21 mouse cellular contexts compared by ENCODE assay signal in genomic region chr11:86764501-86764900, GRCm38 (mm10). TPM values are rescaled to one million over a fixed set of nuclear protein-coding genes. Genes with fewer than 3 reads are reported as not detected.
DNase-seq lines count a peak whose midpoint lies in the region; ATAC-seq and TF ChIP-seq lines count a peak whose summit lies in the region.
"Had no signal": no experiment of that assay in that cellular context is flagged by ENCODE, and none has a peak within 500 bp of the region (broad histone marks: within the 10 kb centered on the region; RNA-seq: fewer than 3 reads in every experiment).

No protein-coding gene starts in this region.

- H3K27ac ChIP-seq in intestine, embryonic 15.5 days = no peak overlapping the region
- 0 out of 2 replicates have a peak overlapping the region, but pooled peaks have one; percentile 5 for H3K27ac ChIP-seq in intestine, embryonic 16.5 days (ENCODE audit: low read length)
- H3K27ac ChIP-seq in intestine, postnatal 0 days (ENCODE audit: low read depth, low read length) = 0 out of 2 replicates have a peak overlapping the region, but pooled peaks have one; percentile 5

- peak; percentile 59 for ATAC-seq in intestine, embryonic 15.5 days
- 0 out of 2 replicates have a peak, but pooled peaks have one; percentile 31 for ATAC-seq in intestine, embryonic 16.5 days
- peak; percentile 60 for ATAC-seq in intestine, postnatal 0 days
- ATAC-seq: activated CD4-positive, CD25-positive, alpha-beta regulatory T cell, adult 4 months; CD4-positive, CD25-positive, alpha-beta regulatory T cell, adult 4 months; Patski had no signal

- TF ChIP-seq CTCF in intestine, postnatal 0 days (IDR thresholded peaks at IDR 0.05; ENCODE audit: low read depth) = no peak

- no peak for DNase-seq in right cerebral cortex, postnatal 36 days (ENCODE audit: low spot score in 2 of 2)
- no peak for DNase-seq in spleen, postnatal 36 days (ENCODE audit: low spot score in 2 of 2)
- no peak for DNase-seq in gastrocnemius, adult 8-10 months (ENCODE audit: low spot score in 2 of 2)
- DNase-seq: adrenal gland, adult 2 months; adrenal gland, adult 8-10 months; adrenal gland, postnatal 10 days; adrenal gland, postnatal 14 days; adrenal gland, postnatal 25 days; adrenal gland, postnatal 36 days; B cell, adult 2 months; cerebellum, adult 11 months; cerebellum, adult 11-12 months; cerebellum, adult 18-20 months had no signal

- 70% methylated on average over 2 of the region's 2 CpGs for WGBS in intestine, embryonic 15.5 days
- WGBS in intestine, embryonic 16.5 days = 72% methylated on average over 2 of the region's 2 CpGs
- 49% methylated on average over 2 of the region's 2 CpGs for WGBS in intestine, postnatal 0 days

- H3K36me3 ChIP-seq in intestine, embryonic 15.5 days = no peaks in the 10 kb centered on the region
- no peaks in the 10 kb centered on the region for H3K36me3 ChIP-seq in intestine, embryonic 16.5 days (ENCODE audit: control insufficient read depth, insufficient read depth, low read length)
- no peaks in the 10 kb centered on the region for H3K36me3 ChIP-seq in intestine, postnatal 0 days (ENCODE audit: control insufficient read depth, insufficient read depth)

- no peaks in the 10 kb centered on the region for H3K4me1 ChIP-seq in intestine, embryonic 15.5 days (replicated peaks)
- H3K4me1 ChIP-seq in intestine, embryonic 16.5 days (ENCODE audit: control insufficient read depth, insufficient read depth, low read length) = no peaks in the 10 kb centered on the region
- H3K4me1 ChIP-seq in intestine, postnatal 0 days (replicated peaks; ENCODE audit: control insufficient read depth, insufficient read depth, low read length) = no peaks in the 10 kb centered on the region

- H3K27me3 ChIP-seq in intestine, embryonic 15.5 days (replicated peaks) = no peaks in the 10 kb centered on the region
- H3K27me3 ChIP-seq in intestine, embryonic 16.5 days (replicated peaks; ENCODE audit: control insufficient read depth, insufficient read depth, low read length) = no peaks in the 10 kb centered on the region
- no peaks in the 10 kb centered on the region for H3K27me3 ChIP-seq in intestine, postnatal 0 days (replicated peaks; ENCODE audit: control insufficient read depth, insufficient read depth, low read length)
- H3K27me3 ChIP-seq: CH12.LX, Patski had no signal

- no peak overlapping the region for H3K4me2 ChIP-seq in intestine, embryonic 15.5 days (replicated peaks)
- no peak overlapping the region for H3K4me2 ChIP-seq in intestine, embryonic 16.5 days (ENCODE audit: low read depth, low read length)
- no peak overlapping the region for H3K4me2 ChIP-seq in intestine, postnatal 0 days (replicated peaks; ENCODE audit: low read depth)

- H3K4me3 ChIP-seq in intestine, embryonic 15.5 days (replicated peaks) = no peak overlapping the region
- H3K4me3 ChIP-seq in intestine, embryonic 16.5 days (ENCODE audit: low read length) = no peak overlapping the region
- H3K4me3 ChIP-seq in intestine, postnatal 0 days (ENCODE audit: low read depth, low read length) = no peak overlapping the region

- H3K9ac ChIP-seq in intestine, embryonic 15.5 days = no peak overlapping the region
- H3K9ac ChIP-seq in intestine, embryonic 16.5 days (ENCODE audit: low read depth, low read length) = no peak overlapping the region
- H3K9ac ChIP-seq in intestine, postnatal 0 days (ENCODE audit: low read depth, low read length) = no peak overlapping the region

- H3K9me3 ChIP-seq in intestine, embryonic 15.5 days = no peaks in the 10 kb centered on the region
- H3K9me3 ChIP-seq in intestine, embryonic 16.5 days (ENCODE audit: control insufficient read depth, low read length) = no peaks in the 10 kb centered on the region
- H3K9me3 ChIP-seq in intestine, postnatal 0 days (ENCODE audit: control insufficient read depth) = no peaks in the 10 kb centered on the region
- H3K9me3 ChIP-seq: G1E had no signal

RNA-seq across cellular contexts. Expression of gene Cltc, which starts 7.1 kb away (rescaled TPM):
- 134 and 135 TPM in 2 replicates for polyA plus RNA-seq in intestine, embryonic 15.5 days (2015; fragmentation: Nextera tagmentation; extraction: Ambion mirVana)
- polyA plus RNA-seq in intestine, embryonic 16.5 days (2015; fragmentation: Nextera tagmentation; extraction: Ambion mirVana) = 124 and 144 TPM in 2 replicates
- polyA plus RNA-seq in intestine, postnatal 0 days (2015; fragmentation: Nextera tagmentation; extraction: Ambion mirVana) = 87.3 and 95.2 TPM in 2 replicates
- total RNA-seq in gastrocnemius, adult 8-10 months (2022) = 100 to 1,000 TPM; 106 to 149 (median 123) TPM

RNA-seq across cellular contexts. Expression of gene Dhx40, which starts 43.0 kb away (rescaled TPM):
- polyA plus RNA-seq in intestine, embryonic 15.5 days (2015; fragmentation: Nextera tagmentation; extraction: Ambion mirVana) = 15.3 and 16.0 TPM in 2 replicates
- polyA plus RNA-seq in intestine, embryonic 16.5 days (2015; fragmentation: Nextera tagmentation; extraction: Ambion mirVana) = 12.8 and 13.2 TPM in 2 replicates
- 8.4 and 8.6 TPM in 2 replicates for polyA plus RNA-seq in intestine, postnatal 0 days (2015; fragmentation: Nextera tagmentation; extraction: Ambion mirVana)
- 10 to 100 TPM; 11.7 to 15.0 (median 14.1) TPM for total RNA-seq in gastrocnemius, adult 8-10 months (2022)
